Mouse (Mus musculus) thymus, postnatal 0 days (tissue): Measurements from ENCODE around the gene Pdzrn4. TPM values are rescaled to one million over a fixed set of nuclear protein-coding genes. Genes with fewer than 3 reads are reported as not detected.
"Not testable (repeated sequence)": the region's sequence is repeated elsewhere in the genome, so short reads cannot be mapped to it uniquely, and the experiment has no call there.

Source experiments
- DNase-seq: peaks from one replicate; pipeline ENCODE4 v3.0.0-alpha.2; 2015; ENCODE audit warnings: low spot score
- polyA plus RNA-seq: library from polyadenylated mRNA; unstranded; fragments of >200 nt; fragmentation: Nextera tagmentation; extraction: Ambion mirVana; gene quantifications from 2 replicates; pipeline ENCODE4 v1.2.1, GENCODE M21; 2015

Gene Pdzrn4
- polyA plus RNA-seq: 0.44 and 0.83 TPM in 2 replicates

GRCm38 (mm10) chr15:92396770-92397608 is at the start of gene Pdzrn4:
Gene Pdzrn4, plus strand, starts transcription at chr15:92396881.
- no peak for DNase-seq

- no peak for DNase-seq
These were observed 49.3 kb upstream of the Pdzrn4 start for GRCm38 (mm10) chr15:92347426-92347825.

DNA sequence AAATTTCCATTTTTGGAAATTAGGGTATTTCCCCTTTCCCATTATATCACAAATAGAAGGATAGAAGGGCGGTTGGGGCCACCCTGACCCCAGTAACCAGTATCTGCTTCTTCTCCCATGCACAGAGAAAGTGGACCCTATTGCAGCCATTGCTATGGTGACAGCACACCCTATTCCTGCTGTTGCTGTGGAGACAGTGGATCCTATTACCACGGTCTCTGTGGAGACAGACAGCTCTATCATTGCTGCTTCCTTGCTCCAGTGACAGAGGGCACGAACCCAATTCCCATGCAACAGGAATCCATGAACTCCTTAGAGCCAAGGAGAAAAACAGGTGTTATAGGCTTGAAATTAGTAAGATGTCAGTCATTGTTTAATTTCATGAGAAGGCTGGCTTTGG is 48.8 kb upstream of the Pdzrn4 start:
- no peak for DNase-seq

- DNase-seq: not testable (repeated sequence)
These were observed 48.2 kb upstream of the Pdzrn4 start for GRCm38 (mm10) chr15:92348453-92348852.

- no peak for DNase-seq
These were observed 32.5 kb upstream of the Pdzrn4 start for GRCm38 (mm10) chr15:92364153-92364552.

DNA sequence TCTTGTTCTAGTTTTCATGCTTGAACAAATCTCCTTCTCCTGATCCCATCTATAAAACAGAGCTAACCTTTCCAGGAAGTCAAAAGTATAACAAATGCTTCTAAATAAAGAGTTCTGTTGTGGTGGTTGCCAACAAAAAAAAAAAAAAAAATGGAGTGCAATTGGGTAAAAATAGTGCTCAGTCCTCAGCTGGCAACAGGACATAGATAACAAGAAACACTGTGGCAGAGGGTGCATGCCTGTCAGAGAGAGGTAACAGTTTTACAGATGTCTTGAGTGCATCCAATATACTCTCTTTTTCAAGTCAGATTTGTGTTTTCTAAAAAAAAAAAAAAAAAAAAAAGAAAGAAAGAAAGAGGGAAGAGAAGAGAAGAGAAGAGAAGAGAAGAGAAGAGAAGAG is 32.1 kb upstream of the Pdzrn4 start:
- no peak for DNase-seq

GRCm38 (mm10) chr15:92394811-92395210 is 1.9 kb upstream of the Pdzrn4 start:
- DNase-seq: no peak

- no peak for DNase-seq
These were observed 2.1 kb downstream of the Pdzrn4 start for GRCm38 (mm10) chr15:92398747-92399146.

- no peak for DNase-seq
These were observed 2.6 kb downstream of the Pdzrn4 start for GRCm38 (mm10) chr15:92399278-92399677.

DNA sequence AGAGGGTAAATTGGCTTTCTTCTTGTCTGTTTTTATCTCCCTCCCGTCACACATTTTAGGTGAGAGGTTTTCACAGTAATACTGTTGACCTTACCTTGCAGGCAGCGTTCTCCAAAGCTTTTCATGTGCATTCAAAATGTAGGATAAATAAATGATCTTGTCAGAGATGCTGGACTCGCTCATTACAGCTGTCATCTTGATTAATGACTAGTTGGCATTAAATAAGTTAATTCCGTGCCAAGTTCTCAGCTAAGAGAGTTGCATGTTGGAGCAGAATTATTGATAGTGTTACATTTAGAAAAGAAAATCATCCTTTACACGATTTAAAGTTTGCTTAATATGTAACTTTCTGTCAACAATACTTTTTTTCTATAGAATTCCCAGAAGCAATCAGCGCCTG is 4.9 kb downstream of the Pdzrn4 start:
- DNase-seq: no peak

GRCm38 (mm10) chr15:92415323-92415722 is 18.6 kb downstream of the Pdzrn4 start:
- no peak for DNase-seq

- DNase-seq: no peak
These were observed 19.5 kb downstream of the Pdzrn4 start for GRCm38 (mm10) chr15:92416141-92416540.

DNA sequence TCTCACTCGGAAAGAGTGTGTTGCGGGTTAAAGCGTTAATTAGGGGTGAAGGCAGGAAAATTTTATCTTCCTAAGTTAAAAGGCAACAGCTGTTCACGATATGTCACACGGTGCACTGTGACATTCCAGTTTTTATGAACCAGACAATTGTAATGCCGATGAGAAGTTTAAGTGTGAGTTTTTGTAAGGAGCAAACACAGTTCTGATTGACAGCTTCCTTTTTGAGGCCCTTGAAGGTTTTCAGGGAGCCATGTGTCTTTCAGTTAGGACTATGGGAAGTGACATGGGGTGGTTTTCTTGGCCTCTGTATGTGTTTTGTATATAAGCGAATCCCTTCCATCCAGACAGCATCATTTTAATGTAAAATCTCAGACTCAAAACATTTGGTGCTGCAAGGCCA is 20.0 kb downstream of the Pdzrn4 start:
- DNase-seq: no peak

GRCm38 (mm10) chr15:92417120-92417519 is 20.4 kb downstream of the Pdzrn4 start:
- no peak for DNase-seq

- no peak for DNase-seq
These were observed 37.9 kb downstream of the Pdzrn4 start for GRCm38 (mm10) chr15:92434605-92435004.

GRCm38 (mm10) chr15:92435306-92435705 is 38.6 kb downstream of the Pdzrn4 start:
- DNase-seq: no peak

GRCm38 (mm10) chr15:92441630-92442180 is 45.0 kb downstream of the Pdzrn4 start:
- no peak for DNase-seq

- no peak for DNase-seq
These were observed 51.0 kb downstream of the Pdzrn4 start for GRCm38 (mm10) chr15:92447708-92448147.

GRCm38 (mm10) chr15:92449112-92449511 is 52.4 kb downstream of the Pdzrn4 start:
- no peak for DNase-seq

DNA sequence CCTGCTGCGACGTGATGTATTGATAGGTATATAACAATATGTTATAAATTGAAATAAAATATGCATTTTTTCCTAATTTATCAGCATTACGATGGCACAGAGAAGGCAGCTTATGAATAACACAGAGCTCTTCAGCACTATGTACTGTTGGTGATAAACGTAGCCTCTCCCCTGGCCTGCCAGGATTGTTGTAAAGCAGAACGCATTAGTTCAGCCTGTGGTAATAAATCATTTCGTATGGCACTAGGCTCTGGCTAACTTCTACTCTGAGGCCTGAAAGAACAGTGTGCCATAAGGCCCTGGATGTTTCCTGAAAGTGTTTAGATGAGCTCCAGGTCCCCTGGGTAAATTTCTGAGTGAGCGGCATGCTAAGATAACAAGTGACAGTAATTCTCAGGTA is 55.9 kb downstream of the Pdzrn4 start:
- no peak for DNase-seq

- DNase-seq: no peak
These were observed 85.5 kb downstream of the Pdzrn4 start for GRCm38 (mm10) chr15:92482198-92482597.

DNA sequence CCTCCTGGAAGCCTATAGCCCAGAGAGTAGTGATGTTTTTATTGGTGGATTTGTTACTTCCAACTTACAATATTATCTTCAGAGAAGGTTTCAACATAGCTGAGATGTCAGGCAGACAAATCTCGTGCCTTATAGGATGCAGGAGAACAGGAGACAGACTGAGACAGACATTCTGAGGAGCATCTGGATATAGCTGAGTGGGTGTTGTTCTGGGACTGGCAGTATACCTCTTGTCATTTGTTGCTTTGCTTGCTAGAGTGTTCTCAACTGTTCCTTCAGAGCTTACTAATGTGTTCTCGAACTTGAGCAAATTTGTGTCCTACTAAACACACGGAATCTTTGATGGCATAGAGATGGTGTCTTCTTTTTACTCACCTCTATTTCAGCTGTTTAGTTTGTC is 94.7 kb downstream of the Pdzrn4 start:
- DNase-seq: no peak
